Mouse (Mus musculus) embryonic facial prominence, embryonic 12.5 days (tissue): ENCODE results near the gene Erlec1. TPM values are rescaled to one million over a fixed set of nuclear protein-coding genes. Genes with fewer than 3 reads are reported as not detected.

Experiments
- polyA plus RNA-seq: library from polyadenylated mRNA; unstranded; fragments of >200 nt; fragmentation: Nextera tagmentation; extraction: Ambion mirVana; gene quantifications from 2 replicates; pipeline ENCODE4 v1.2.1, GENCODE M21; 2016

Erlec1 gene
- polyA plus RNA-seq, 1 experiment from 2014 or later = 11.2 TPM

Other genes with a start within 250 kb of the Erlec1 start
- gene Psme4, start 182.6 kb downstream of the Erlec1 start, polyA plus RNA-seq = 29.7 and 29.8 TPM in 2 replicates
- gene Gpr75, start 69.0 kb downstream of the Erlec1 start, polyA plus RNA-seq = 0.64 and 0.75 TPM in 2 replicates
- 36.8 and 39.6 TPM in 2 replicates for gene Asb3, start 68.9 kb downstream of the Erlec1 start, polyA plus RNA-seq
- 13.0 and 15.7 TPM in 2 replicates for gene Chac2, start 32.0 kb upstream of the Erlec1 start, polyA plus RNA-seq
- not detected in 2 replicates for gene Gm17332, start 228.1 kb upstream of the Erlec1 start, polyA plus RNA-seq